16 mouse cellular contexts compared by ENCODE assay signal in genomic region chr17:87343060-87343703, GRCm38 (mm10).
DNase-seq lines count a peak whose midpoint lies in the region; ATAC-seq and TF ChIP-seq lines count a peak whose summit lies in the region.
"Had no signal": no experiment of that assay in that cellular context is flagged by ENCODE, and none has a peak within 500 bp of the region (broad histone marks: within the 10 kb centered on the region; RNA-seq: fewer than 3 reads in every experiment).

No protein-coding gene starts in this region.

- ATAC-seq in liver, embryonic 11.5 days (replicated peaks; ENCODE audit: low FRiP score): no peak
- ATAC-seq in liver, embryonic 13.5 days (ENCODE audit: low read depth): peak; percentile 45
- ATAC-seq: hindbrain, postnatal 0 days had no signal

- H3K27ac ChIP-seq in gastrocnemius, adult 2 months: peak overlapping the region; percentile 88
- no peak overlapping the region for H3K27ac ChIP-seq in liver, embryonic 11.5 days (ENCODE audit: low read depth, low read length)
- H3K27ac ChIP-seq in liver, embryonic 13.5 days: no peak overlapping the region
- H3K27ac ChIP-seq: embryonic facial prominence, embryonic 13.5 days; hindbrain, postnatal 0 days; limb, embryonic 13.5 days; stomach, embryonic 15.5 days had no signal

- H3K9me3 ChIP-seq in liver, embryonic 11.5 days (ENCODE audit: control insufficient read depth, low read length): no peaks in the 10 kb centered on the region
- H3K9me3 ChIP-seq in liver, embryonic 13.5 days (replicated peaks): no peaks in the 10 kb centered on the region
- H3K9me3 ChIP-seq: embryonic facial prominence, embryonic 13.5 days; limb, embryonic 13.5 days; megakaryocyte, embryonic 14.5 days; stomach, embryonic 15.5 days had no signal

- 67% methylated on average over 8 of the region's 8 CpGs for WGBS in liver, embryonic 11.5 days
- 57% methylated on average over 8 of the region's 8 CpGs for WGBS in liver, embryonic 13.5 days (ENCODE audit: insufficient replicate concordance)

- H3K4me1 ChIP-seq in liver, embryonic 11.5 days (replicated peaks; ENCODE audit: control insufficient read depth, insufficient read depth, low read length): peaks cover 11% of the 10 kb centered on the region; the same call in 1 of the 2 replicates
- peaks cover 30% of the 10 kb centered on the region for H3K4me1 ChIP-seq in liver, embryonic 13.5 days (replicated peaks)
- H3K4me1 ChIP-seq: stomach, embryonic 15.5 days had no signal

- no peak overlapping the region for H3K4me3 ChIP-seq in gastrocnemius, adult 2 months
- H3K4me3 ChIP-seq in liver, embryonic 11.5 days (ENCODE audit: low read depth, low read length): no peak overlapping the region
- no peak overlapping the region for H3K4me3 ChIP-seq in liver, embryonic 13.5 days (replicated peaks)
- H3K4me3 ChIP-seq: embryonic facial prominence, embryonic 13.5 days; limb, embryonic 13.5 days; megakaryocyte, embryonic 14.5 days; stomach, embryonic 15.5 days had no signal

- no peak overlapping the region for H3K4me2 ChIP-seq in liver, embryonic 11.5 days
- no peak overlapping the region for H3K4me2 ChIP-seq in liver, embryonic 13.5 days
- H3K4me2 ChIP-seq: embryonic facial prominence, embryonic 13.5 days; limb, embryonic 13.5 days; stomach, embryonic 15.5 days had no signal

- peak; percentile 84 for DNase-seq in gastrocnemius, adult 2 months
- no peak for DNase-seq in gastrocnemius, postnatal 14 days
- peak; percentile 46 for DNase-seq in liver
- DNase-seq in liver, embryonic 11.5 days (ENCODE audit: low spot score): no peak
- DNase-seq in liver, embryonic 13.5 days: no peak
- peak; percentile 73 for DNase-seq in yolk sac, embryonic 10.5 days (ENCODE audit: low spot score)
- no peak for DNase-seq in cerebellum, postnatal 4 days (ENCODE audit: low spot score in 2 of 2)
- no peak for DNase-seq in left cerebral cortex, postnatal 14 days (ENCODE audit: low spot score in 2 of 2)
- DNase-seq: heart, postnatal 14 days; lung, postnatal 10 days; right cerebral cortex, postnatal 4 days had no signal

- no peak overlapping the region for H3K9ac ChIP-seq in liver, embryonic 11.5 days (ENCODE audit: low read depth, low read length)
- no peak overlapping the region for H3K9ac ChIP-seq in liver, embryonic 13.5 days
- H3K9ac ChIP-seq: embryonic facial prominence, embryonic 13.5 days; limb, embryonic 13.5 days; stomach, embryonic 15.5 days had no signal

- H3K27me3 ChIP-seq in liver, embryonic 11.5 days (replicated peaks; ENCODE audit: control insufficient read depth, insufficient read depth, low read length): no peaks in the 10 kb centered on the region
- H3K27me3 ChIP-seq in liver, embryonic 13.5 days: no peaks in the 10 kb centered on the region
- H3K27me3 ChIP-seq: embryonic facial prominence, embryonic 13.5 days; megakaryocyte, embryonic 14.5 days; stomach, embryonic 15.5 days had no signal

- intact Hi-C loops in gastrocnemius, adult 2 months (cut with DNase I): no loop called here
- intact Hi-C loops in gastrocnemius, postnatal 14 days (cut with DNase I; ENCODE audit: low total_unique reads): no loop called here
- intact Hi-C loops in left cerebral cortex, postnatal 14 days (cut with DNase I): no loop called here

- TF ChIP-seq CTCF in gastrocnemius, adult 2 months (IDR thresholded peaks at IDR 0.05): no peak

- peaks cover 4% of the 10 kb centered on the region; the same call in 1 of the 2 replicates for H3K36me3 ChIP-seq in liver, embryonic 11.5 days (ENCODE audit: control insufficient read depth, insufficient read depth, low read length)
- peaks cover 50% of the 10 kb centered on the region for H3K36me3 ChIP-seq in liver, embryonic 13.5 days
- H3K36me3 ChIP-seq: limb, embryonic 13.5 days; stomach, embryonic 15.5 days had no signal

Comparison
In these comparisons a context has a peak if more than half of its experiments do, and no peak if none do; other contexts are left out.
1. DNase-seq: peak in gastrocnemius, adult 2 months (single experiment), liver (single experiment) and yolk sac, embryonic 10.5 days (single experiment); none in gastrocnemius, postnatal 14 days (single experiment), liver, embryonic 11.5 days (single experiment), liver, embryonic 13.5 days (single experiment), cerebellum, postnatal 4 days (0 of 2) and left cerebral cortex, postnatal 14 days (0 of 2).